Mouse (Mus musculus) embryonic fibroblast, embryonic 13.5 days (primary cell): Measurements from ENCODE around the gene Jmjd4.

Experiments used
- CTCF ChIP-seq: IDR thresholded peaks from 2 replicates; pipeline ENCODE4 v1.5.1; 2011; ENCODE audit warnings: mild to moderate bottlenecking, control low read depth, low read length, moderate library complexity, borderline replicate concordance; ENCODE audit not compliant: insufficient read depth
- POLR2A ChIP-seq: IDR thresholded peaks from 2 replicates; pipeline ENCODE4 v1.6.1; 2011; ENCODE audit warnings: low read depth, mild to moderate bottlenecking, control low read depth, low read length, moderate library complexity

DNA sequence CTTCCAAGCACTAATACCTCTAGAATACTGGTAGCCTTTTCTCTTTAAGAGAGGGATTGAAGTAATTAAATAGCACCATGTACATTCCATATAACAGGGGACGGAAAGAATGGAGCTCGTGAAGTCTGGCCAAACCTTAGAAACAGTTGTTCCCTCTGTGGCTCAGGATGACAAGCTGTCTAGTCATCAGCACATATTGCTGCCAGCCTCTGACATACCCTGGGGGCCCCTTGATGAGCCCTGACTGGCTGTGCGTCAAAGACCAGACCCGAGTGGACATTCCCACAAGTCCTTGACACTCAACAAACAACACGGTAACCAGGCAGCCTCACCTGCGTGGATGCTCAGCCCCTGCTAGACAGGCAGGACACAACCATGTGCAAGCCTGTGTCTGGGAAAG is 37.8 kb upstream of the Jmjd4 start:
- TF ChIP-seq CTCF (no peak), POLR2A (no peak)
